Mouse (Mus musculus) kidney, postnatal 14 days (tissue): ENCODE data around the gene Cnksr2.
A peak's percentile ranks its signal among the peaks of the same experiment; 100 is the strongest.

Source experiments
- DNase-seq: peaks from one replicate; pipeline ENCODE4 v3.0.0; 2022; ENCODE audit warnings: mixed read lengths

Gene Cnksr2

DNA sequence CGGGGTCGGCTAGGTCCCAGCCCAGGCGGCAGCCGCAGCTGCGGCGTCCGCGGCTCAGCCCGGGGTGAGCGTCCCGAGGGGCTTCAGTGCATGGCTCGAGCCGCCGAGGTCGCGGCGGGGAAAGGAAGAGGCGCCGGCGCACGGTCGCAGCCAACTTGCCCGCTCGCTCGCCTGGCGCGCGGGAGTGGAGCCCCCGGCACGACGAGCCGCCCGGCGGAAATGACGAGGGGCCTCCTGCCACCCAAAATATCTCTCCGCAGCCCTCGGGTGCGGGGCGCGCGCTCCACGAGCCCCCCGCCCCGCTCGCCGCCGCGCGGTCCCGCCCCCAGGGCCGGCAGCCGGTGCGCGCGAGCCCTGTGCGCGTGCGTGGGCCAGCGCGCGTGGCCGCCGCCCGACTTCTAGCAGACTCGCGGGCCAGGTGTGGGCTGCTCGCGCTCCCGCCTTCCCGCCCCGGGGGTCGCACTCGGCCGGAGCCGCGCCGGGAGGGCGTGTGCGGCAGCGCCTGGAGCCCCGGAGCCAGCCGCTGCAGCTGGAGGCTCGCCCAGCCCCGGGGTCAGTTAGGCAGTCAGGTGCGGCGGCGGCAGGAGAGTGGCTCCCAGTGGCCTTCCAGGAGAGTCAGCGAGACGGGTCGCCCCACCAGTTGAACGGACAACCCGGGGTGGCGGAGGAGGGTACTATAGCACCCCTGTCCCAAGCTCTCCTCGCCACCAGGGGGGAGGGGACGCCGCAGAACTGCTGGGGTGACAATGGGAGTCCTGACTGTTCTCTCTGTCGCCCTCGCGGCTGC is at the start of gene Cnksr2:
TSS of gene Cnksr2 (minus strand) at position 238 of the 787 bp plus-strand sequence.
- peak; percentile 8 for DNase-seq

DNA sequence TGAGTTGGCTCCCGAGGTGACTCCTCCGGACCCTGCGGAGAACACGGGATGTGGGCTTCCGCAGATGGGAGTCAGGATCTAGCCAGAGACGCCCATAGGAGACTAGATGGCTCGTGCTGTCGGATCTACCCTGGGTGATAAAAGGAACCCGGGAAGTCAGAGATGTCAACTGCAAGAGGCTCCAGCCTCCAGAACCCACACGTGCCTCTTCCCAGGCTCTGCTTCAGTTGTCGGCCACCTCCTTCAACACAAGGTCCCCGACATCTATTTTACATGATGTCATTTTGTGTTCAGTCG is 698 bp upstream of the Cnksr2 start:
- DNase-seq = no peak

DNA sequence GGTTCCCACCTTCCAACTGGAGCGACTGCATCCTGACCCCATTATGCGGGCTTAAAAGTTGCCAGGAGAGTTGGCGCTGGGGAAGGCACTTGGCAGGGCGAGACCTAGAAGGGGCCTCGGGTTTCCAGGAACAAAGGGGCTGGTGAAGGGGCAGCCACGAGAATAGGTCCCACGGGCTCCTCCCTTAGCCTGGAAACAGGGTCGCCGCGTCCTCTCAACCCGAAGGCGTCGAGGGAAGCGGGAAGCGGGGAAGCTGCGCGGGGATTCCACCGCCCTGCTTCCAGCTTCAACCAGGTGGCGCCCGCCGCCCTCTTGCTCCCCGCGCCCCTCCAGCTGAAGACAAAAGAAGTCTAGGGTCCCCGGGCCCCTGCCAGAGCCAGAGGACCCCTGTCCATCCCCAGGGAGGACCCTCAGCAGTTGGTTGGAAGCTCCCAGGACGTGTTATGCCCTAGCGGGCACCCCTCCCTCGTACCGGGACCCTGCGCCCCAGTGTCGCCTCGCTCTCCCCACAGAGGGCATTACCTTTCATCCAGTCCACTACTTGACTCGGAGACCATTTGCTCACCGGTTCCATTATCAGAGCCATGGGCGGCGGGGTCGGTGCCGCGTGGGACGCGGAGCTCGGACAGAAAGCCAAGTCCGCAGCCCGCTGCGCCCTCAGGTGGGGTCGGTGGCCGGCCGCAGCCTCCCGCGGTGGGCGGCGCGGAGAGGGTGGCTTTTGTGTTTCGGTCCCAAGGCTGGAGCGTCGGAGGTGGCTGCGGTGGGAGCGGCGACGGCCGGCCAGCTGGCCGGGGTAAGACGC is 638 bp downstream of the Cnksr2 start:
- peak; percentile 10 for DNase-seq

DNA sequence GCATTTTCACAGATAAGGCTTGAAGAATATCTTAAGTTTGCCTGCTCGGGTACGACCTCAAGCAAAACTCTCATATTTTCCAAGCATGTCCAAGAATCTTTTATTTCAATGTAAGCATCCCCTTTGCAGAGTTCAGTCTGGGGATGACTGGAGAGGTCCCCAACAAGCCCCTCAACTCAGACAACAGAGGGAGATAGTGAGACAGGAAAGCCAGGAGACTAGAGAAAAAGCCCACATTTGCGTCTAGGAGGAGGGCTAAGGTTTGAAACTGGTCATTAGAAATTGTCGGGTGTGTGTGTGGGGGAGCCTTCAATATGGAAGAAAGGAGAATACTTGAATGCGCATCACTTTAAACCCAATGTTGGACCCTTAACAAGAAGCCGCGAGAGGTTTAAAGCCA is 1.4 kb downstream of the Cnksr2 start:
- peak; percentile 1 for DNase-seq

DNA sequence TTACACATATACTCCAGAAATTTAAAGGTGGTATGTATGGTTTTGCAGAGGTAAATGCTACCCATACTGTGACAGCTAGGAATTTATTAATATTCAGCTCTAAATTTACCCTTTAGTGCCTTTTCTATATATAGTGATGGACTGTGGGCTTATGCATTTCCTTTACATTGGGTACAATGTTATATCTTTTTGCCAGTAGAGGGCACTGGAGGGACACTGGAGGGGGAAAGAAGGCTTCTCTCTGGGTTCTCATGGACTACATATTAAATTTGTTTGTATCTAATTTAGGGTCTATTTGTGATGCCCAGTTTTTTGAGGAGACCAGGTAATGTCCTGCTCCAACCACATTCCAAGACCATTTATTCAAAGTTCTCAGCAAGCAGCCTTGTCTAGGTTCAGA is 91.4 kb downstream of the Cnksr2 start:
- no peak for DNase-seq

DNA sequence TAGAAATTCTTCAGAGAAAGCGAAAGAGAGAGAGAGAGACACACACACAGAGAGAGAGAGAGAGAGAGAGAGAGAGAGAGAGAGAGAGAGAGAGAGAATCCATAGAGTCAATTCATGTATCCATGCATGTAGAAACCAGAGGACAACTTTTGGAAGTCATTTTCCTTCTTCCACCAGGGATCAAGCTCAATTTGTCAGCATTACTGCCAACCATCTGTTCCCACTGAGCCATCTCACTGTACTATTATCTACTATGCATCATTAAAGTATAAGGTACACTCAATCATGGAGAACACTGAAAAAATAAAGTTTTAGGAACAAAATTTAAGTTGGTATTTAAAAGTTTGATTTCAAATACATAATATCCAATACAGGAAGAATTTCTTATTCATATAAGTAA is 93.8 kb downstream of the Cnksr2 start:
- no peak for DNase-seq

DNA sequence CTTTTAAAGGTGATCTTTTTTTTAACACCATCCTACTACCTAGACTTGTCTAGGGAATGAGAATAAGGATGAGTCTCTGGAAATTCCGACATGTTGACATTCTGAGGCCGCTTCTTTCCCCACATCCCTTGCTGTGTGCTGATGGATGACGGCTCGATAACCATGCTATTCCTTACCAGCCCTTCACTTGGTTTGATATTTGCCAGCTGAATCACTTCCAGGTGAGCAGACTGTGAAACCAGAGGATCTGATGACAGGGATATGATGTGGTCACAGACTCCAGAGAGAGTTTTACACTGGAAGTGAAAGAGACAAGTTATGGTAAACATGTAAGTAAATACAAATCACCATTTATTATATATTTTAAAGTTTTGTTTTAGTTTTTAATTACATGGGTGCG is 98.0 kb downstream of the Cnksr2 start:
- no peak for DNase-seq

DNA sequence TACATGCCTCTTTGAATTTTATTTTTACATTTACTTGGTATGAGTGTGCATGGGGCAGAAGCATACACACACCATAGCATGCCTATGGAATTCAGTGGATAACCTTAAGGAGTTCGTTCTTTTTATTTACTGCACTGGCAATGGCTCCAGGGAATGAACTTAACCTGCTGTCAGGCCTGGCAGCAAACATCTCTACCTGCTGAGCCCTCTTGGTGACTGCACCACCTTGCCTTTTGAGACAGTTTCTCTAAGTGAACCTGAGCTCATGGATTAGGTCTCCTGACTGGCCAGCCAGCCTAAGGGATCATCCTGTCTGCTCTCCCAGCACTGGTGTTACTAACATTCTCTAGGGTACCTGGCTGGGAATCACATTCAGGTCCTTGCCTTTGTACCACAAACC is 106.5 kb downstream of the Cnksr2 start:
- DNase-seq = no peak

DNA sequence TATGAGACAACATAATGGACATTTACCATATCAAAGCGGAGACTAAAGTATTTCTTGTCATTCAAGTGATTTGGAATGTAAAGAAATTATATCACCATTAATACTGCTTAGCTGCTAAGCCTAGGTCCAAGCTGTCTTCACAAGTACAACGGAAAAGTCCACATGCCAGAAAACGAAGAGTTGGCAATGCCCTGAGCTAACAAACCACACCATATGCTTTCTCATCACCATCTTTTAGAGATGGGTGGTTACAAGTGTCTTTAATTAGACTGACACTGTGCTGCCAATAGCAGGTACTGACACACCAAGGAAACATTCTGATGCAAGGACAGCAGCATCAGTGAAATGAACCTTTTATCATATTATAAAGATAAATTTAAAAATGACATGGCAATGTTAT is 123.0 kb downstream of the Cnksr2 start:
- no peak for DNase-seq

DNA sequence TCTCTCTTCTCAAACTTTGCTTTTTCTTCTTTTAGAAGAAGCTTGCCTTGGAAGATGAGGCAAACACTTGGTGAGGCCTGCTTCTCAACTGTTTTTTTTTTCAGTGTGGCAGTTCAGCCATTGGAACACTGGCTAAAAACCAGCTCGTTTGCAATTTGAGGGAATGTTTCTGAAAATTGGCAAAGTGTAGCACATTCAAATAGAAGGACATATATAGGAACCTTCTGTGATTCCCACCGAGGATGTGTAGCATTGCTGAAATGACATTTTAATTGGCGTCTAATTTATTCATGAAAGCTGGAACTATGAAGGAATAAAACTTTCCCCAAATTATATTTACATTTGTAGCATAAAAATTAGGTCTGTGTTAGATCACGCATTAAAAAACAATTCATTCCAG is 213.1 kb downstream of the Cnksr2 start:
- DNase-seq = no peak

DNA sequence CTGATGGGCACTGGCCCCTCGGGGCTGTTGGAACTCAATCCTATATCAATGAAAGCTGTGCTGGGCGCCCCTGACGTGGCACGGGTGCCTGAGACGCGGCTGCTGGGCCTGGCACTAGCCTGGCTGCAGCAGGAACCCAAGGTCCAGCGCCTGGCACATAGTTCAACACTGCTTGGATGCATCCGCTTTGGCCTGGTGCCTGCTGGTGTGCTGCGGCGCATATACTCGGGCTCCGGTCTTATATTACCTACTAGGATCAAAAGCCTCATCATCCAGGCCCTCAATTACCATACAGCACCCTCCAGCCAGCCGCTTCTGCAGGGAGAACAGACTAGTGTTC is 224.2 kb downstream of the Cnksr2 start:
- no peak for DNase-seq

DNA sequence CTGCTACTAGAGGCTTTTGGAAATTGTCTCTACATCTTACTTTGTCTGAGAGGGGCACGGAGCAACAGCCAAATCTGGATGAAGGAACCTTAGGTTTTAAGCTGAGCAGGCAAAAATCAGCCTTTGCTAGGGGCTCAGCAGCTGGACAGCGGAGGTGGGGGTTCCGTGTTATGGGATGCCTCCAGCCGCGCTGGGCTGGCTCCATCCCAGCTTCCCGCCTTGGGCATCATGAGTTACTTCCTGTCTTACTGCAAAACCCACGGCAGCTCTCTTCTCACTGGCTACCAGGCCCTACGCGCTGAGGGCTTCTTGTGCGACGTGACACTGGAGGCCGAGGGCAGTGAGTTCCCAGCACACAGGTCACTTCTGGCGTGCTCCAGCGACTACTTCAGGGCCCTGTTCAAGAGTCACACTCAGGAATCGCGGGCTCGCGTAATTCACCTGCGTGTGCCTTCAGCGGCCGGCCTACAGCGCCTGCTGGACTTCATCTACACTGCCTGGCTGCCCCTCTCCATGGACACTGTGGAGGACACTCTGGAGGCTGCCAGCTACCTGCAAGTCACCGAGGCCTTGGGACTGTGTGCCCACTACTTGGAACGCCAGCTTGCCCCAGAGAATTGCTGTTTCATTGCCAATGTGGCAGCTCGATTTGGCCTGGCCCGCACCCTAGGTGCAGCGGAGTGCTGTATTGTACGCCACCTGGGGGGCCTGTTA is 224.7 kb downstream of the Cnksr2 start, which contains the start of gene Klhl34:
TSS of gene Klhl34 (plus strand) at position 229 of the 714 bp plus-strand sequence.
- DNase-seq = peak; percentile 1

DNA sequence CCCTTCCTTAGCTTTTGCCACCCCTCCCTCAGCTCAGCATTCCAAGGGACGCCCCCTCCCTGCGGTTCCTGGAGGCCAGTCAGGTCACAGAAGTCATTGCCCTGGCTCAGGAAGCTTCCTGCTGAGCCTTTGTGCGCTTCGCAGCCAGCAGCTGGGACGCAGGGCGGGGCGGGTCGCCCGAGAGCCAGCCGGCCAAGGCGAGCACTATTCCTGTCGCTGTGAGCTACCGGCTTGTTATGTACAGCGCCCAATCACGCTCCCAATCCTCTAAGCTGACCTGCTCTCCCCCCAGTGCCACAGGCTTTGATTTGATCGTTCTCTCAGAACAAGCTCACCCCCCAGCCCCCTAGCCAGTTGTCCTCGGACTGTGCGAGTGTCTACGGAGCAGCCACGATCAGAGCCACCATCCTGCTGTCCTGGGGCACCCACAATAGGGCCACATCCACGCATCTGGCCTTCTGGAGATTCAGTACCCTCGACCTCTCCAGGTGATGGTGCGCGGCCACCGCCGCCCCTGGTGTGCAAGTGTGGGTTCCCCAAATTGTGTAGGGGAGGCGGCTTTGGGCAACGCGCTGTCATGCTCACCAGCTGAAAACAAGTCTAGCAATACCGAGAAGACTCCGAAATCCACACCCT is 225.4 kb downstream of the Cnksr2 start:
- DNase-seq = peak; percentile 2

DNA sequence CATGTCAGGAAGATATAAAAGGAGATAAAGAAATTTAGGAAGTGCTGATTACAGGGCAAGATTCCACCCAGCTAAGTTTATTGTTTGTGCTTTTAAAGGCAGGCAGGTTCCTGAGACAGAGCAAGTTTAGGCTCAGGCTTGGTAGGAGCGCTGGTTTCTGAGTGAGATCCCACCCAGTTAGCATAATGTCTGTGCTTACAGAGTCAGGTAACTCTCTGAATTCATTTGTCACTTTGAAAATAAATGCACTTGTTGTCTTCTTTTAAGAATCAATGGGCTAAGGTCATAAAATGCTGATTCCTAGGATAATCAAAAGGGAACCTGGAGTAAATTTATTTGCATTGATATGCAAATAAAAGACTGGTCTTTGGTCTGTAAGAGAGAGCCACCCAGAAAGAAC is 233.4 kb downstream of the Cnksr2 start:
- DNase-seq = no peak

DNA sequence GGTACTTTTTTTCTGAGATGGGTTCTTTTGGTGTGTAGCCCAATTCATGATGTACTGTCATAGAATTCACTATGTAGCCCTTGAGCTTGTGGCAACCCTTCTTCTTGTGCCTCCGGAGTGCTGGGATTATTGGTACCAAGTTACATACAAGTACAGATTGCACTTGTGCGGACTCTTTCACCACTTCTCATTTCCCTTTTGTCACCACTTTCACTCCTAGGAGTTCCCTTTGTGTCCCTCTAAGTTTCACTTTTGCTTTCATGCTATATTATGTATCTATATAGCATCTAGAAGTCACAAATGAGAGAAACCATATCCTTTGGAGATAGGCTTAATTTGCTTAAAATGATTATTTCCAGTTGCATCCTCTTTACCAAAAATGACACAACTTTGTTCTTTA is 241.4 kb downstream of the Cnksr2 start:
- DNase-seq = no peak
